Mouse (Mus musculus) thymus, postnatal 14 days (tissue): ENCODE data around the gene Slco1a4.
"Not testable (repeated sequence)": the region's sequence is repeated elsewhere in the genome, so short reads cannot be mapped to it uniquely, and the experiment has no call there.

ENCODE experiments used
- DNase-seq: peaks from one replicate; pipeline ENCODE4 v3.0.0; 2021

The Slco1a4 gene

GRCm38 (mm10) chr6:141856085-141856484 is at the start of gene Slco1a4:
Gene Slco1a4 (minus strand): TSS chr6:141856199.
- DNase-seq, result no peak

- DNase-seq, result no peak
Observed at GRCm38 (mm10) chr6:141898197-141898596, 42.2 kb upstream of the Slco1a4 start.

- DNase-seq, result no peak
Observed at GRCm38 (mm10) chr6:141889723-141890122, 33.7 kb upstream of the Slco1a4 start.

GRCm38 (mm10) chr6:141888248-141888647 is 32.2 kb upstream of the Slco1a4 start:
- no peak for DNase-seq

GRCm38 (mm10) chr6:141882581-141882980 is 26.6 kb upstream of the Slco1a4 start:
- DNase-seq, result no peak

GRCm38 (mm10) chr6:141875742-141876141 is 19.7 kb upstream of the Slco1a4 start:
- DNase-seq, result not testable (repeated sequence)

GRCm38 (mm10) chr6:141871711-141872110 is 15.7 kb upstream of the Slco1a4 start:
- DNase-seq, result no peak

GRCm38 (mm10) chr6:141868735-141869134 is 12.7 kb upstream of the Slco1a4 start:
- no peak for DNase-seq

- no peak for DNase-seq
Observed at GRCm38 (mm10) chr6:141866026-141866425, 10.0 kb upstream of the Slco1a4 start.

GRCm38 (mm10) chr6:141857735-141858531 is 1.9 kb upstream of the Slco1a4 start:
- DNase-seq, result no peak

- DNase-seq, result no peak
Observed at GRCm38 (mm10) chr6:141853616-141854015, 2.4 kb downstream of the Slco1a4 start.

GRCm38 (mm10) chr6:141849051-141849450 is 6.9 kb downstream of the Slco1a4 start:
- DNase-seq, result no peak

- no peak for DNase-seq
Observed at GRCm38 (mm10) chr6:141797837-141798236, 58.2 kb downstream of the Slco1a4 start.

GRCm38 (mm10) chr6:141774476-141774875 is 81.5 kb downstream of the Slco1a4 start:
- no peak for DNase-seq

- no peak for DNase-seq
Observed at GRCm38 (mm10) chr6:141773710-141774109, 82.3 kb downstream of the Slco1a4 start, which contains the start of gene Gm5724. Gene Gm5724 (minus strand): TSS chr6:141773810.
